Mouse (Mus musculus) mesoderm, embryonic 11.5 days (tissue): ENCODE results near the gene Cdk10.
"Not testable (repeated sequence)": the region's sequence is repeated elsewhere in the genome, so short reads cannot be mapped to it uniquely, and the experiment has no call there.

Source experiments
- DNase-seq: peaks from one replicate; pipeline ENCODE4 v3.0.0-alpha.2; 2012; ENCODE audit warnings: low read depth, low spot score

The Cdk10 gene

GRCm38 (mm10) chr8:123233300-123233699, 8.7 kb downstream of the Cdk10 start:
- no peak for DNase-seq

- DNase-seq: no peak
These were observed 9.1 kb downstream of the Cdk10 start for GRCm38 (mm10) chr8:123233760-123234159.

- no peak for DNase-seq
These were observed 10.4 kb downstream of the Cdk10 start for GRCm38 (mm10) chr8:123234918-123235519.

GRCm38 (mm10) chr8:123235520-123236497, 11.2 kb downstream of the Cdk10 start, which contains the start of gene Spata2l:
TSS of gene Spata2l (minus strand) at chr8:123236233.
- peak; percentile 91 for DNase-seq

- no peak for DNase-seq
These were observed 14.8 kb downstream of the Cdk10 start for GRCm38 (mm10) chr8:123239398-123239797.

GRCm38 (mm10) chr8:123242107-123242923, 17.7 kb downstream of the Cdk10 start:
- DNase-seq: no peak

- no peak for DNase-seq
These were observed 18.4 kb downstream of the Cdk10 start for GRCm38 (mm10) chr8:123243053-123243452.

GRCm38 (mm10) chr8:123244382-123244781, 19.7 kb downstream of the Cdk10 start:
- no peak for DNase-seq

- DNase-seq: no peak
These were observed 20.9 kb downstream of the Cdk10 start for GRCm38 (mm10) chr8:123245543-123245942.

GRCm38 (mm10) chr8:123247748-123248147, 23.1 kb downstream of the Cdk10 start:
- DNase-seq: no peak

GRCm38 (mm10) chr8:123248596-123248995, 24.0 kb downstream of the Cdk10 start:
- no peak for DNase-seq

- DNase-seq: no peak
These were observed 26.3 kb downstream of the Cdk10 start for GRCm38 (mm10) chr8:123250940-123251339.

- no peak for DNase-seq
These were observed 28.3 kb downstream of the Cdk10 start for GRCm38 (mm10) chr8:123252925-123253324.

GRCm38 (mm10) chr8:123253451-123254098, 28.9 kb downstream of the Cdk10 start:
- no peak for DNase-seq

- DNase-seq: peak; percentile 87
These were observed 29.6 kb downstream of the Cdk10 start, which contains the start of the genes Zfp276 and Vps9d1 for GRCm38 (mm10) chr8:123254099-123254885. TSS of gene Zfp276 (plus strand) at chr8:123254195. TSS of gene Vps9d1 (minus strand) at chr8:123254348.

- DNase-seq: no peak
These were observed 30.5 kb downstream of the Cdk10 start for GRCm38 (mm10) chr8:123255170-123255569.

GRCm38 (mm10) chr8:123257114-123257513, 32.5 kb downstream of the Cdk10 start:
- peak; percentile 24 for DNase-seq

GRCm38 (mm10) chr8:123257593-123257992, 33.0 kb downstream of the Cdk10 start:
- DNase-seq: not testable (repeated sequence)

- DNase-seq: peak; percentile 47
These were observed 43.4 kb downstream of the Cdk10 start for GRCm38 (mm10) chr8:123267926-123268656.

- no peak for DNase-seq
These were observed 46.5 kb downstream of the Cdk10 start for GRCm38 (mm10) chr8:123271147-123271546.
